Comparison of ENCODE assay signal across 29 mouse cellular contexts in genomic region chr6:72179562-72180502, GRCm38 (mm10). TPM values are rescaled to one million over a fixed set of nuclear protein-coding genes. Genes with fewer than 3 reads are reported as not detected.
DNase-seq lines count a peak whose midpoint lies in the region; ATAC-seq lines count a peak whose summit lies in the region.
"Had no signal": no experiment of that assay in that cellular context is flagged by ENCODE, and none has a peak within 500 bp of the region (broad histone marks: within the 10 kb centered on the region; RNA-seq: fewer than 3 reads in every experiment).

No protein-coding gene starts in this region.

- no peak overlapping the region for H3K9ac ChIP-seq in heart, embryonic 15.5 days
- H3K9ac ChIP-seq in lung, embryonic 15.5 days: no peak overlapping the region
- H3K9ac ChIP-seq in stomach, embryonic 15.5 days: no peak overlapping the region
- H3K9ac ChIP-seq: forebrain, embryonic 13.5 days; kidney, embryonic 15.5 days; limb, embryonic 12.5 days; liver, postnatal 0 days; midbrain, embryonic 12.5 days; neural tube, embryonic 12.5 days had no signal

- H3K4me1 ChIP-seq in heart, embryonic 10.5 days: peaks cover 20% of the 10 kb centered on the region
- peaks cover 16% of the 10 kb centered on the region for H3K4me1 ChIP-seq in heart, embryonic 15.5 days (replicated peaks)
- H3K4me1 ChIP-seq in lung, embryonic 15.5 days: peaks cover 14% of the 10 kb centered on the region; the same call in 1 of the 2 replicates
- peaks cover 12% of the 10 kb centered on the region; the same call in 1 of the 2 replicates for H3K4me1 ChIP-seq in stomach, embryonic 15.5 days
- H3K4me1 ChIP-seq: limb, embryonic 12.5 days; neural tube, embryonic 12.5 days had no signal

- no peaks in the 10 kb centered on the region for H3K9me3 ChIP-seq in heart, embryonic 10.5 days
- no peaks in the 10 kb centered on the region for H3K9me3 ChIP-seq in heart, embryonic 15.5 days (replicated peaks)
- H3K9me3 ChIP-seq in lung, embryonic 15.5 days: no peaks in the 10 kb centered on the region
- H3K9me3 ChIP-seq in stomach, embryonic 15.5 days: no peaks in the 10 kb centered on the region
- H3K9me3 ChIP-seq: forebrain, embryonic 13.5 days; G1E; kidney, embryonic 15.5 days; limb, embryonic 12.5 days; megakaryocyte, embryonic 14.5 days; midbrain, embryonic 12.5 days; neural tube, embryonic 12.5 days had no signal

- ATAC-seq in heart, embryonic 15.5 days (replicated peaks; ENCODE audit: insufficient number of reproducible peaks, insufficient read depth, low FRiP score, low read depth): peak; percentile 55
- no peak; the same call in 1 of the 2 replicates for ATAC-seq in lung, embryonic 15.5 days (ENCODE audit: borderline replicate concordance, extremely low read depth, low FRiP score, low TSS enrichment)
- ATAC-seq in stomach, embryonic 15.5 days (ENCODE audit: insufficient read depth, low FRiP score, low read depth): peak; percentile 75
- no peak for ATAC-seq in megakaryocyte, adult 5-6 weeks (ENCODE audit: poor library complexity, severe bottlenecking)
- ATAC-seq: forebrain, embryonic 13.5 days; hindbrain, embryonic 16.5 days; liver, postnatal 0 days had no signal

- H3K4me2 ChIP-seq in heart, embryonic 15.5 days: no peak overlapping the region
- no peak overlapping the region for H3K4me2 ChIP-seq in lung, embryonic 15.5 days
- no peak overlapping the region for H3K4me2 ChIP-seq in stomach, embryonic 15.5 days
- H3K4me2 ChIP-seq: forebrain, embryonic 13.5 days; kidney, embryonic 15.5 days; limb, embryonic 12.5 days; midbrain, embryonic 12.5 days; neural tube, embryonic 12.5 days had no signal

- peak overlapping the region; percentile 56; the same call in 1 of the 2 replicates for H3K27ac ChIP-seq in heart, embryonic 10.5 days
- peak overlapping the region; percentile 54 for H3K27ac ChIP-seq in heart, embryonic 15.5 days
- H3K27ac ChIP-seq in lung, embryonic 15.5 days: 0 out of 2 replicates have a peak overlapping the region, but pooled peaks have one; percentile 8
- no peak overlapping the region for H3K27ac ChIP-seq in stomach, embryonic 15.5 days
- H3K27ac ChIP-seq: forebrain, embryonic 13.5 days; kidney, embryonic 15.5 days; layer of hippocampus, adult 2 months; left cerebral cortex, adult 2 months; limb, embryonic 12.5 days; midbrain, embryonic 12.5 days; neural tube, embryonic 12.5 days had no signal

- 47% methylated on average over 12 of the region's 12 CpGs for WGBS in heart, embryonic 10.5 days
- 47% methylated on average over 12 of the region's 12 CpGs for WGBS in heart, embryonic 15.5 days
- WGBS in lung, embryonic 15.5 days: 56% methylated on average over 12 of the region's 12 CpGs
- WGBS in stomach, embryonic 15.5 days: 58% methylated on average over 12 of the region's 12 CpGs

- H3K27me3 ChIP-seq in heart, embryonic 10.5 days (ENCODE audit: insufficient read depth, poor library complexity, severe bottlenecking): no peaks in the 10 kb centered on the region
- H3K27me3 ChIP-seq in heart, embryonic 15.5 days: no peaks in the 10 kb centered on the region
- H3K27me3 ChIP-seq in lung, embryonic 15.5 days: 0 out of 2 replicates have a peak, but pooled peaks cover 1% of the 10 kb centered on the region
- no peaks in the 10 kb centered on the region for H3K27me3 ChIP-seq in stomach, embryonic 15.5 days (replicated peaks)
- H3K27me3 ChIP-seq: kidney, embryonic 15.5 days; limb, embryonic 12.5 days had no signal

- no peaks in the 10 kb centered on the region for H3K36me3 ChIP-seq in heart, embryonic 10.5 days
- H3K36me3 ChIP-seq in heart, embryonic 15.5 days: no peaks in the 10 kb centered on the region
- no peaks in the 10 kb centered on the region for H3K36me3 ChIP-seq in lung, embryonic 15.5 days
- no peaks in the 10 kb centered on the region for H3K36me3 ChIP-seq in stomach, embryonic 15.5 days
- H3K36me3 ChIP-seq: G1E; kidney, embryonic 15.5 days; limb, embryonic 12.5 days; midbrain, embryonic 12.5 days; neural tube, embryonic 12.5 days had no signal

- DNase-seq in heart, embryonic 10.5 days (ENCODE audit: low spot score): no peak
- DNase-seq in heart, postnatal 4 days: no peak
- DNase-seq in heart, adult 18-20 months: no peak
- no peak for DNase-seq in lung, adult 18-20 months
- DNase-seq: adrenal gland, adult 8-10 months; cerebellum, adult 2 months; cerebellum, postnatal 14 days; gastrocnemius, postnatal 14 days; kidney, adult 18-20 months; kidney, postnatal 36 days; liver, postnatal 0 days; right cerebral cortex, adult 18-20 months; spleen, adult 18-20 months had no signal

- H3K4me3 ChIP-seq in heart, embryonic 10.5 days: no peak overlapping the region
- no peak overlapping the region for H3K4me3 ChIP-seq in heart, embryonic 15.5 days
- no peak overlapping the region for H3K4me3 ChIP-seq in lung, embryonic 15.5 days
- H3K4me3 ChIP-seq in stomach, embryonic 15.5 days (replicated peaks): no peak overlapping the region
- H3K4me3 ChIP-seq: forebrain, embryonic 13.5 days; kidney, embryonic 15.5 days; layer of hippocampus, adult 2 months; left cerebral cortex, adult 2 months; limb, embryonic 12.5 days; megakaryocyte, embryonic 14.5 days; midbrain, embryonic 12.5 days; myocyte; neural tube, embryonic 12.5 days had no signal

RNA-seq across cellular contexts. Expression of gene Atoh8, which starts 55.5 kb away (rescaled TPM):
- 10.9 and 15.7 TPM in 2 replicates for polyA plus RNA-seq in heart, embryonic 10.5 days (2016; fragmentation: Nextera tagmentation; extraction: Ambion mirVana)
- 1 to 10 TPM; 7.2 to 8.6 TPM for total RNA-seq in heart, postnatal 4 days (2021)
- 14.0 and 17.4 TPM in 2 replicates for polyA plus RNA-seq in heart, embryonic 15.5 days (2015; fragmentation: Nextera tagmentation; extraction: Ambion mirVana)
- total RNA-seq in heart, adult 18-20 months (2021): 1 to 10 TPM; 8.3 to 9.1 TPM
- 25.4 and 27.8 TPM in 2 replicates for polyA plus RNA-seq in lung, embryonic 15.5 days (2015; fragmentation: Nextera tagmentation; extraction: Ambion mirVana)
- 9.8 and 11.2 TPM in 2 replicates for polyA plus RNA-seq in stomach, embryonic 15.5 days (2015; fragmentation: Nextera tagmentation; extraction: Ambion mirVana)
- 0.22 TPM in 1 of 2 replicates, not detected in the other for total RNA-seq in megakaryocyte, adult 5-6 weeks (2015)
- 0.51 TPM in 1 of 2 replicates, not detected in the other for total RNA-seq in megakaryocyte, adult 5-6 weeks (2017)
- total RNA-seq: G1E; granulocyte monocyte progenitor cell, adult 5-6 weeks had no signal

Comparison
In these comparisons a context has a peak if more than half of its experiments do, and no peak if none do; other contexts are left out.
1. ATAC-seq: peak in heart, embryonic 15.5 days (single experiment) and stomach, embryonic 15.5 days (single experiment); none in lung, embryonic 15.5 days (single experiment) and megakaryocyte, adult 5-6 weeks (single experiment).